Mouse (Mus musculus) frontal cortex, adult (tissue): ENCODE measurements around the gene C8g.

Experiments used
- ATAC-seq: cut with Nextera tagmentation; 2 replicates; pipeline ENCODE4 v1.9.2; 2017; ENCODE audit warnings: mild to moderate bottlenecking, moderate library complexity, mixed read lengths; ENCODE audit not compliant: low TSS enrichment

The C8g gene

GRCm38 (mm10) chr2:25501593-25502486 lies at the start of gene C8g:
Gene C8g, minus strand, starts transcription at chr2:25501719.
- ATAC-seq: no peak

- ATAC-seq: no peak
Measured at GRCm38 (mm10) chr2:25551186-25551585, 49.7 kb upstream of the C8g start.

GRCm38 (mm10) chr2:25549021-25549991 lies 47.8 kb upstream of the C8g start:
- ATAC-seq: no peak

- peak; percentile 100 for ATAC-seq
Measured at GRCm38 (mm10) chr2:25546811-25547491, 45.4 kb upstream of the C8g start, which contains the start of gene Traf2. Gene Traf2, minus strand, starts transcription at chr2:25546940.

GRCm38 (mm10) chr2:25545996-25546810 lies 44.7 kb upstream of the C8g start:
- ATAC-seq: peak; percentile 11; the same call in 1 of the 2 replicates

GRCm38 (mm10) chr2:25541644-25542367 lies 40.3 kb upstream of the C8g start:
- no peak for ATAC-seq

- ATAC-seq: no peak
Measured at GRCm38 (mm10) chr2:25540541-25540948, 39.0 kb upstream of the C8g start.

- ATAC-seq: no peak
Measured at GRCm38 (mm10) chr2:25536531-25536930, 35.0 kb upstream of the C8g start.

- no peak for ATAC-seq
Measured at GRCm38 (mm10) chr2:25534866-25535182, 33.3 kb upstream of the C8g start.

GRCm38 (mm10) chr2:25534178-25534865 lies 32.8 kb upstream of the C8g start:
- ATAC-seq: no peak

GRCm38 (mm10) chr2:25533707-25534106 lies 32.2 kb upstream of the C8g start:
- ATAC-seq: no peak

GRCm38 (mm10) chr2:25526510-25527302 lies 25.2 kb upstream of the C8g start:
- no peak for ATAC-seq

- ATAC-seq: no peak
Measured at GRCm38 (mm10) chr2:25509912-25510311, 8.4 kb upstream of the C8g start.

GRCm38 (mm10) chr2:25506964-25507363 lies 5.4 kb upstream of the C8g start:
- no peak; the same call in 1 of the 2 replicates for ATAC-seq

- ATAC-seq: no peak
Measured at GRCm38 (mm10) chr2:25505860-25506259, 4.3 kb upstream of the C8g start.

GRCm38 (mm10) chr2:25505000-25505399 lies 3.5 kb upstream of the C8g start:
- ATAC-seq: no peak

GRCm38 (mm10) chr2:25504538-25504937 lies 3.0 kb upstream of the C8g start:
- ATAC-seq: no peak

GRCm38 (mm10) chr2:25502726-25503125 lies 1.2 kb upstream of the C8g start:
- no peak for ATAC-seq
